Mouse (Mus musculus) left cerebral cortex, adult 9 months (tissue): ENCODE results near the gene Dock9.

Experiments used
- DNase-seq, 2 experiments: peaks; one replicate each; pipeline ENCODE4 v3.0.0; 2022; ENCODE audit warnings: low spot score in 2 of 2

Dock9 gene

GRCm38 (mm10) chr14:121791935-121792334 lies 5.7 kb downstream of the Dock9 start:
- DNase-seq: no peak

GRCm38 (mm10) chr14:121791112-121791511 lies 6.5 kb downstream of the Dock9 start:
- DNase-seq: no peak

GRCm38 (mm10) chr14:121789273-121789672 lies 8.4 kb downstream of the Dock9 start:
- no peak for DNase-seq

GRCm38 (mm10) chr14:121788451-121788850 lies 9.2 kb downstream of the Dock9 start:
- no peak for DNase-seq

GRCm38 (mm10) chr14:121787430-121787829 lies 10.2 kb downstream of the Dock9 start:
- no peak for DNase-seq

- DNase-seq: no peak
These were observed 10.7 kb downstream of the Dock9 start for GRCm38 (mm10) chr14:121786900-121787299.

GRCm38 (mm10) chr14:121785394-121785793 lies 12.2 kb downstream of the Dock9 start:
- no peak for DNase-seq

GRCm38 (mm10) chr14:121780942-121781531 lies 16.6 kb downstream of the Dock9 start:
- no peak for DNase-seq

GRCm38 (mm10) chr14:121780144-121780913 lies 17.3 kb downstream of the Dock9 start:
- no peak for DNase-seq

- no peak for DNase-seq
These were observed 18.0 kb downstream of the Dock9 start for GRCm38 (mm10) chr14:121779620-121780019.

- DNase-seq: no peak
These were observed 20.3 kb downstream of the Dock9 start for GRCm38 (mm10) chr14:121777279-121777831.

GRCm38 (mm10) chr14:121776749-121777148 lies 20.9 kb downstream of the Dock9 start:
- DNase-seq: no peak

- peak in 1 of 2 experiments; percentile 22 for DNase-seq
These were observed 35.6 kb downstream of the Dock9 start for GRCm38 (mm10) chr14:121762021-121762452.

GRCm38 (mm10) chr14:121760403-121760802 lies 37.2 kb downstream of the Dock9 start:
- no peak for DNase-seq

- DNase-seq: no peak
These were observed 43.5 kb downstream of the Dock9 start for GRCm38 (mm10) chr14:121754110-121754509.

- DNase-seq: peak in 1 of 2 experiments; percentile 31
These were observed 44.8 kb downstream of the Dock9 start for GRCm38 (mm10) chr14:121752686-121753426.

- no peak for DNase-seq
These were observed 48.0 kb downstream of the Dock9 start for GRCm38 (mm10) chr14:121749606-121750005.

- DNase-seq: no peak
These were observed 48.6 kb downstream of the Dock9 start for GRCm38 (mm10) chr14:121749084-121749483.

GRCm38 (mm10) chr14:121747360-121747759 lies 50.3 kb downstream of the Dock9 start:
- no peak for DNase-seq

- no peak for DNase-seq
These were observed 53.7 kb downstream of the Dock9 start for GRCm38 (mm10) chr14:121743787-121744417.
